Mouse (Mus musculus) heart, postnatal 0 days (tissue): ENCODE data around the gene Aym1. TPM values are rescaled to one million over a fixed set of nuclear protein-coding genes. Genes with fewer than 3 reads are reported as not detected.
A peak's percentile ranks its signal among the peaks of the same experiment; 100 is the strongest.
"Not testable (repeated sequence)": the region's sequence is repeated elsewhere in the genome, so short reads cannot be mapped to it uniquely, and the experiment has no call there.

ENCODE experiments used
- ATAC-seq: fragments of 200-750 bp; cut with Nextera tagmentation; 2 replicates; pipeline ENCODE4 v1.8.0; 2017; ENCODE audit warnings: low read depth, moderate number of reproducible peaks, moderate library complexity; ENCODE audit not compliant: insufficient read depth
- DNase-seq: peaks from one replicate; pipeline ENCODE4 v3.0.0-alpha.2; 2016; ENCODE audit warnings: low spot score
- H3K27ac ChIP-seq: fragments of 300-500 bp; sonication (generic); 2 replicates; pipeline ENCODE4 v1.5.1; 2014; ENCODE audit warnings: low read depth, mild to moderate bottlenecking
- H3K27me3 ChIP-seq: fragments of 300-500 bp; sonication (generic); 2 replicates; pipeline ENCODE4 v1.6.1; 2014; ENCODE audit warnings: low read length, mixed read lengths; ENCODE audit not compliant: control insufficient read depth, insufficient read depth
- H3K36me3 ChIP-seq: fragments of 300-500 bp; sonication (generic); replicated peaks from 2 replicates; pipeline ENCODE4 v1.6.1; 2014; ENCODE audit warnings: low read length, mixed read lengths; ENCODE audit not compliant: control insufficient read depth, insufficient read depth
- H3K4me1 ChIP-seq: fragments of 300-500 bp; sonication (generic); 2 replicates; pipeline ENCODE4 v1.6.1; 2014; ENCODE audit warnings: antibody characterized with exemption; ENCODE audit not compliant: control insufficient read depth, insufficient read depth
- H3K4me2 ChIP-seq: fragments of 300-500 bp; sonication (generic); 2 replicates; pipeline ENCODE4 v1.6.1; 2014; ENCODE audit warnings: low read depth, mild to moderate bottlenecking, low read length, moderate library complexity
- H3K4me3 ChIP-seq: fragments of 300-500 bp; sonication (generic); 2 replicates; pipeline ENCODE4 v1.5.1; 2014; ENCODE audit warnings: low read depth, low read length
- H3K9ac ChIP-seq: fragments of 300-500 bp; sonication (generic); replicated peaks from 2 replicates; pipeline ENCODE4 v1.6.1; 2014; ENCODE audit warnings: low read depth, low read length, mixed read lengths
- H3K9me3 ChIP-seq: fragments of 300-500 bp; sonication (generic); replicated peaks from 2 replicates; pipeline ENCODE4 v1.6.1; 2016; ENCODE audit warnings: low read length; ENCODE audit not compliant: control insufficient read depth
- CTCF ChIP-seq: IDR thresholded peaks from 2 replicates; pipeline ENCODE4 v1.5.1; 2016; ENCODE audit warnings: antibody characterized with exemption, control low read depth, low read depth
- EP300 ChIP-seq: IDR thresholded peaks from 2 replicates; pipeline ENCODE4 v1.6.1; 2016; ENCODE audit warnings: antibody characterized with exemption, low read depth
- WGBS: fragments of 180-500 bp; shearing (Covaris S2); extraction: QIAGEN DNeasy Blood & Tissue Kit; methylation state at CpG from one replicate; pipeline ENCODE4 v1.1.7; 2014; 5-methylcytosine and 5-hydroxymethylcytosine counted together
- polyA plus RNA-seq: library from polyadenylated mRNA; unstranded; fragments of >200 nt; fragmentation: Nextera tagmentation; extraction: Ambion mirVana; gene quantifications from 2 replicates; pipeline ENCODE4 v1.2.1, GENCODE M21; 2015
- total RNA-seq: library from RNA; depleted of rRNA; stranded (reverse); fragments of >200 nt; gene quantifications from 2 replicates; pipeline ENCODE4 v1.2.3, GENCODE M21; 2014; ENCODE audit warnings: low replicate concordance

Aym1 gene
- total and polyA plus RNA-seq, 2 experiments from 2014 or later = not detected

- WGBS = 52% methylated on average over 3 of the region's 3 CpGs
- ATAC-seq = no peak
- no peak for TF ChIP-seq CTCF
- TF ChIP-seq EP300 = no peak
- Histone ChIP-seq H3K4me3 (no peak overlapping the region), H3K4me1 (no peaks in the 10 kb centered on the region), H3K9ac (no peak overlapping the region), H3K9me3 (no peaks in the 10 kb centered on the region), H3K27me3 (peaks cover 35% of the 10 kb centered on the region), H3K4me2 (no peak overlapping the region), H3K27ac (no peak overlapping the region), H3K36me3 (no peaks in the 10 kb centered on the region)
- no peak for DNase-seq
Observed at GRCm38 (mm10) chr5:113357656-113358055, 562 bp downstream of the Aym1 start.

GRCm38 (mm10) chr5:113358833-113359232, 1.7 kb downstream of the Aym1 start:
- no peaks in the 10 kb centered on the region for H3K36me3 ChIP-seq
- no peak overlapping the region for H3K4me2 ChIP-seq
- no peaks in the 10 kb centered on the region for H3K9me3 ChIP-seq
- no peak overlapping the region; the same call in 1 of the 2 replicates for H3K9ac ChIP-seq
- H3K4me3 ChIP-seq = no peak overlapping the region
- no peak overlapping the region for H3K27ac ChIP-seq
- peaks cover 31% of the 10 kb centered on the region for H3K27me3 ChIP-seq
- H3K4me1 ChIP-seq = no peaks in the 10 kb centered on the region
- TF ChIP-seq CTCF (no peak), EP300 (no peak)
- WGBS = 5% methylated on average over 11 of the region's 11 CpGs
- peak; percentile 51 for ATAC-seq
- no peak for DNase-seq

DNA sequence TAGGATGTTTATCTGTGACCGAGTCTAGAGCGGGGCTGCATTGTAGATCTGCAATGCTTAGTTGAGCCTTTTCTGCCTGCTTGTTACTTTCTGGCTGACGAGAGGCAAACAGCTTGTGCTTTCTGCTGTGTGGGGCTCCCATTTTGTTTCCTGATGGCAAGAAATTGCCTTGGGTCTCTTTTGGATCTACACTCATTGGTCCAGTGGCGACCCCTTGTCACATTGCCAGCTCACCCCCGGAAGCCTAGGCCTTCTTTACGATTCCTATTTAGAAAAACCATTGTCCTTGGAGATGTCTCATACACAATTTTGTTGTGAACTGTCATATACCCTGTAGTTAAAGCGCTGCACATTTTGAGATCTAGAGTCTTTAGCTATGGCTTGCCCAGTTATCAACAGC, 4.2 kb downstream of the Aym1 start:
- Histone ChIP-seq H3K4me2 (no peak overlapping the region), H3K36me3 (no peaks in the 10 kb centered on the region), H3K9me3 (no peaks in the 10 kb centered on the region), H3K4me1 (no peaks in the 10 kb centered on the region), H3K9ac (no peak overlapping the region), H3K27ac (no peak overlapping the region), H3K4me3 (no peak overlapping the region), H3K27me3 (peaks cover 43% of the 10 kb centered on the region)
- TF ChIP-seq CTCF (no peak), EP300 (no peak)
- ATAC-seq = no peak
- DNase-seq = no peak
- WGBS = 65% methylated on average over 7 of the region's 7 CpGs

DNA sequence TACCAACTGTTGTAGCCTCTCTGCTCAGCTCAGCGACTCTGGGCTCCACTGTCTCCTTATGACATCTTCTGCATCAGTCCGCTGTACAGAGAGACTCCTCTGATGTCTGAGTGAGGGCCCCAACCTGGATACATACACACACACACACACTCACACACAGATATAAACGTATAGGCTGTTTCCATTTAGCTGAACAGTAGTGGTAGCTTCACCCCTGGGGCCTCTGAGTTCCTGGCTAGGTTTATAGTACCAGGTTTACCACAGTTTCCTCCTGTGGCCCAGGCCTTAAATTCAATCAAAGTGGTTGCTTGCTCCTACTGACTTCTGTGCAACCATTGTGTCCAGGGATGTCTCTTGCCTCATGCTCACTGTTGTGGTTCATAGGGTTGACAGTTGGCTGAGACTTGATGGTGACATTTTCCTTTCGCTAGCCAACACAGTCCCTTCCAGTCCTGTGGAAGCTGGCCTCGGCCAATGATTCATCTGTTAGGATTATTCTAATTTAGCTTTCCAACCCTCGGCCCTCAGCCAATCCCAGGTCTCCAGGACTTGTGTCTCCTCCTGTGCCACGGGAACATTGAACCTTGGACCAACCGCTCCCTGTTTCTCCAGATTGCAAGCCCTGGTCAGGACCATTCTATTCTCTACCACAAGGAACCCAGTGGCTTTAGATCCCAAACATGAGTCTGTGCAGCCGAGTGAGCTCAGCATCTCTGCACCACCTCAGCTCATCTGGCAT, 5.3 kb downstream of the Aym1 start:
- TF ChIP-seq CTCF (no peak), EP300 (no peak)
- ATAC-seq = no peak
- Histone ChIP-seq H3K9me3 (no peaks in the 10 kb centered on the region), H3K27ac (no peak overlapping the region), H3K9ac (no peak overlapping the region), H3K4me1 (no peaks in the 10 kb centered on the region), H3K4me3 (no peak overlapping the region), H3K27me3 (peaks cover 42% of the 10 kb centered on the region), H3K4me2 (no peak overlapping the region), H3K36me3 (no peaks in the 10 kb centered on the region)
- no peak for DNase-seq
- WGBS = 61% methylated on average over 9 of the region's 9 CpGs

DNA sequence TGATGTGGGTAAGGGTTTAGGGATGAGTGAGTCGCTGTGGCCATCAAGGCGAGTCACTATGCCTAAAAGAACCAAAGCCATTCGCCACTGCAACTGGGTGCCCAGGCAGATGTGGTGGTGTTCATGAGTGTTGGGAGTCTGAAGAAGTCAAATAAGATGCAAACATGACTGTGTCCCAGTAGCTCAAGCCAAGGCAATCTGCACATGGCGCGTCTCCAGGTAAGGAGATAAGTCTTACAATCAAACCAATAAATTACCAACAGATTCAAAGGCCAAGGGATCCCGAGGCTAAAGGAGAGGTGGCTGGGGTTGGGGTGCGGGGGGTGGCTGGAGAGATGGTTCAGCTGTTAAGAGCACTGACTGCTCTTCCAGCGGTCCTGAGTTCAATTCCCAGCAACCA, 6.1 kb downstream of the Aym1 start:
- H3K4me1 ChIP-seq = no peaks in the 10 kb centered on the region
- no peak overlapping the region for H3K27ac ChIP-seq
- peaks cover 37% of the 10 kb centered on the region for H3K27me3 ChIP-seq
- H3K4me2 ChIP-seq = no peak overlapping the region
- no peak for ATAC-seq
- H3K36me3 ChIP-seq = no peaks in the 10 kb centered on the region
- no peak overlapping the region for H3K9ac ChIP-seq
- TF ChIP-seq EP300 (no peak), CTCF (no peak)
- 78% methylated on average over 8 of the region's 8 CpGs for WGBS
- no peak overlapping the region for H3K4me3 ChIP-seq
- no peaks in the 10 kb centered on the region for H3K9me3 ChIP-seq
- DNase-seq = no peak

DNA sequence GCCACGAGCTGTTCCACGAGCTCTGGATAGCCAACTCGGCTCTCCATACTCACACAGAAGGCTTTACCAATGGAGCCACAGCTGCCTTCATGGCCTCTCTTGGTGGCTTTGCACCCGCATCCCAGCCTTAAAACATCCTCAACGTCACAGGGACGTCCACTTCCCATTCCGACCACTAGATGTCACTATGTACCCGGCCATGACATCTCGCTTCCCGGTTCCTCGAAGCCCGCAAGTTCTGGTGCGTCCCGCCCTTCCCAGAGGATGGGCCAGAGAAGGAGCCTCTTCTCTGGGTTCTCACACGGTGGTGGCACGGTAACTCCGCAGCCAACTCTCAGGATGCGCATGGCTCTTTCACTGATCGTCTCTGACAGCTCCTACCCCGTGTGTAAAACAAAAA, 8.8 kb downstream of the Aym1 start:
- Histone ChIP-seq H3K4me2 (no peak overlapping the region), H3K4me3 (no peak overlapping the region), H3K27ac (no peak overlapping the region), H3K9me3 (no peaks in the 10 kb centered on the region), H3K4me1 (no peaks in the 10 kb centered on the region), H3K36me3 (no peaks in the 10 kb centered on the region), H3K27me3 (peaks cover 30% of the 10 kb centered on the region), H3K9ac (no peak overlapping the region)
- TF ChIP-seq EP300 = no peak
- TF ChIP-seq CTCF = peak; percentile 94
- no peak for ATAC-seq
- DNase-seq = peak; percentile 35
- WGBS = 4% methylated on average over 20 of the region's 20 CpGs

DNA sequence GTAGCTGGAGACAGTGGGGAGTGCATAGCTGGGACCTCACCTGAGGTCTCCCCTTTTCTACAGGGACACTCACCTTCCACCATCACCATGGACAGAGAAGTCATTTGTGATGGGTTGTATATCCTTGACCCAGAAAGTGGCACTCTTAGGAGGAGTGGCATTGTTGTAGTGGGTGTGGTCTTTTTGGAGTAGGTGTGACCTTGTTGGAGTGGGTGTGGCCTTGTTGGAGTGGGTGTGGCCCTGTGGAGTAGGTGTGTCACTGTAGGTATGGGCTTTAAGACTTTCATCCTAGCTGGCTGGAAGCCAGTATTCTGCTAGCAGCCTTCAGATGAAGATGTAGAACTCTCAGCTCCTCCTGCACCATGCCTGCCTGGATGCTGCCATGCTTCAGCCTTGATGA, 10.6 kb downstream of the Aym1 start:
- not testable (repeated sequence) for ATAC-seq, H3K9me3 ChIP-seq, H3K27ac ChIP-seq, H3K36me3 ChIP-seq, H3K9ac ChIP-seq, H3K4me2 ChIP-seq, DNase-seq, H3K4me3 ChIP-seq, H3K4me1 ChIP-seq
- H3K27me3 ChIP-seq = peaks cover 29% of the 10 kb centered on the region
